Mouse (Mus musculus) MN1 (cell line): ENCODE data around the gene Stard13.

ENCODE experiments used
- DNase-seq: peaks from one replicate; pipeline ENCODE4 v3.0.0-alpha.2; 2016; ENCODE audit warnings: low spot score

Stard13 gene

GRCm38 (mm10) chr5:151180176-151180785 lies 53.4 kb downstream of the Stard13 start:
- no peak for DNase-seq

- no peak for DNase-seq
These were observed 56.5 kb downstream of the Stard13 start for GRCm38 (mm10) chr5:151177171-151177570.

GRCm38 (mm10) chr5:151175897-151176313 lies 57.7 kb downstream of the Stard13 start:
- DNase-seq, result no peak

GRCm38 (mm10) chr5:151174485-151175460 lies 58.9 kb downstream of the Stard13 start:
- DNase-seq, result no peak

GRCm38 (mm10) chr5:151173774-151174173 lies 59.9 kb downstream of the Stard13 start:
- DNase-seq, result no peak

GRCm38 (mm10) chr5:151170168-151170750 lies 63.4 kb downstream of the Stard13 start:
- no peak for DNase-seq

- DNase-seq, result no peak
These were observed 65.4 kb downstream of the Stard13 start for GRCm38 (mm10) chr5:151168191-151168590.

GRCm38 (mm10) chr5:151167641-151168040 lies 66.0 kb downstream of the Stard13 start:
- no peak for DNase-seq

- DNase-seq, result no peak
These were observed 67.4 kb downstream of the Stard13 start for GRCm38 (mm10) chr5:151166266-151166665.

- DNase-seq, result no peak
These were observed 68.1 kb downstream of the Stard13 start for GRCm38 (mm10) chr5:151165381-151166016.

- DNase-seq, result no peak
These were observed 68.8 kb downstream of the Stard13 start for GRCm38 (mm10) chr5:151164815-151165214.

- no peak for DNase-seq
These were observed 71.0 kb downstream of the Stard13 start for GRCm38 (mm10) chr5:151162642-151163041.

- no peak for DNase-seq
These were observed 78.4 kb downstream of the Stard13 start for GRCm38 (mm10) chr5:151155247-151155646.

GRCm38 (mm10) chr5:151154780-151155179 lies 78.9 kb downstream of the Stard13 start:
- peak; percentile 61 for DNase-seq

- DNase-seq, result no peak
These were observed 79.6 kb downstream of the Stard13 start for GRCm38 (mm10) chr5:151154030-151154429.

- no peak for DNase-seq
These were observed 82.1 kb downstream of the Stard13 start for GRCm38 (mm10) chr5:151151549-151151948.

GRCm38 (mm10) chr5:151149509-151149908 lies 84.1 kb downstream of the Stard13 start:
- peak; percentile 32 for DNase-seq

GRCm38 (mm10) chr5:151148079-151148478 lies 85.6 kb downstream of the Stard13 start:
- no peak for DNase-seq

- no peak for DNase-seq
These were observed 87.8 kb downstream of the Stard13 start for GRCm38 (mm10) chr5:151145807-151146206.

GRCm38 (mm10) chr5:151143955-151144354 lies 89.7 kb downstream of the Stard13 start:
- DNase-seq, result no peak

GRCm38 (mm10) chr5:151142671-151143601 lies 90.7 kb downstream of the Stard13 start:
- DNase-seq, result peak; percentile 53
